Mouse (Mus musculus): Measurements from ENCODE around the gene Cphx1. TPM values are rescaled to one million over a fixed set of nuclear protein-coding genes. Genes with fewer than 3 reads are reported as not detected.
"Not testable (repeated sequence)": the region's sequence is repeated elsewhere in the genome, so short reads cannot be mapped to it uniquely, and the experiment has no call there.

Cphx1 gene
- polyA plus RNA-seq (2015; fragmentation: Nextera tagmentation; extraction: Ambion mirVana): not detected in 2 replicates

DNA sequence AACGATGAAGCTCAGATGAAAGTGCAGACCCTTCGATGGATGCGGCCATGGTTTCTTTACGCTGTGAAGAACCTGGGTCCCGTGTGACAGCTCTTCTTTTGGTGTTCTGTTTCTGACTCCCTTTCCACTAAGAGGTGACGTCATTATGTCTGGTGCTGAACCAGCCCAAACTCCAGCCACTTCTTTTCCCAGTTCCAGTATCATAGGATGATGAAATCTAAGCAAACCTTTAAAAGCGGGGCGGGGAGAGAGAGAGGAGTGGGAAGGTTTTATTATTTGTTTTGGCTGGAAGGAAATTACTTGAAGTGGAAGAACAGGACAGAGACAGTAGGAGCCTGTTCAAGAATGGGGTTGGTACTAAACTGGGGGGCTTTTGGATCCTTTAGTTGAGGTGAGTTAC, at the start of gene Cphx1:
Gene Cphx1, plus strand, starts transcription at position 301 of the 400 bp plus-strand sequence.
- H3K4me2 ChIP-seq; H3K36me3 ChIP-seq; H3K9ac ChIP-seq; ATAC-seq (ENCODE audit: low FRiP score, low read depth); H3K27ac ChIP-seq (replicated peaks); H3K9me3 ChIP-seq; H3K4me3 ChIP-seq; H3K27me3 ChIP-seq; H3K4me1 ChIP-seq (replicated peaks): not testable (repeated sequence)
- WGBS: no CpG with 5 or more reads among the region's 8 CpGs

DNA sequence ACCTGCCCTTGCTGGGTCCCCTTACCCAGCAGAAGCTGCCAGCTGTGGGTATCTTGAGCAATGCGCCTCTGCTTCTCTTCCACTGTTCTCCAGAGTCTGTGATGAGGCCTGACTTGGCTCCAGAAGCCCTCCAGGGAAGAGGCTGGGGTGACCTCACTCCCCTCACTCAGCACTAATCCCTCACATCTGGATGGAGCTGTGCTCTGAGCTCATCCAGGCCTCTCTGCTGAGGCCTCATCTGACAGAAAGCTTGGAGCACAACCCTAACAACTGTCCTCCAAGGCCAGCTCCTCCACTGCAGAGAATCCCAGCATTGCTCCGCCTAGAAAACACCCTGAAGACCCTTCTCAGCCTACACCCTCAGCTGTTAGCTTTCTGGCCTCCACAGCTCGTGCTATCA, 43.5 kb upstream of the Cphx1 start:
- H3K27ac ChIP-seq (replicated peaks); H3K4me1 ChIP-seq (replicated peaks); H3K4me2 ChIP-seq; H3K9ac ChIP-seq; H3K27me3 ChIP-seq; H3K4me3 ChIP-seq; H3K36me3 ChIP-seq; H3K9me3 ChIP-seq; ATAC-seq (ENCODE audit: low FRiP score, low read depth): not testable (repeated sequence)
- no CpG with 5 or more reads among the region's 3 CpGs for WGBS

DNA sequence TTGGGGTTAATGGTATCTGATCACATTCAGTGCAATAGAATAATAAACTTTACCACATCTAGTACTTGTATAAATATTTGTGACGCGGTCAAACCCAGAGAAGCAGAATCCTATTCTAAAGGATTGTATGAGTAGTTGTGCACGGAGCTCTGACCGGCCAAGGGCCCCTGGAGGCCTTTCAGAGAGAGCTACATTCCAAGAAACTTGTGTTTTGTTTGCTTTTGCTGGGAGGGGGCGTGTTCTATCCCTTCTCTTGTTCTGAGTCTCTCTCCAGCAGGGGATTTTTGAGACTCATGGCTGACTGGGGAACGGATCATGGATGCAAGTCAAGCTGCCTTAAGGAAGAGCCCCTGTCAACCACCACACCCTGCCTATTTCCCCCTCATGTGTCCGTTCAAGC, 42.4 kb upstream of the Cphx1 start:
- H3K27me3 ChIP-seq; H3K4me2 ChIP-seq; H3K27ac ChIP-seq (replicated peaks); H3K36me3 ChIP-seq; H3K4me3 ChIP-seq; H3K9me3 ChIP-seq; H3K4me1 ChIP-seq (replicated peaks); ATAC-seq (ENCODE audit: low FRiP score, low read depth); H3K9ac ChIP-seq: not testable (repeated sequence)
- no CpG with 5 or more reads among the region's 7 CpGs for WGBS

DNA sequence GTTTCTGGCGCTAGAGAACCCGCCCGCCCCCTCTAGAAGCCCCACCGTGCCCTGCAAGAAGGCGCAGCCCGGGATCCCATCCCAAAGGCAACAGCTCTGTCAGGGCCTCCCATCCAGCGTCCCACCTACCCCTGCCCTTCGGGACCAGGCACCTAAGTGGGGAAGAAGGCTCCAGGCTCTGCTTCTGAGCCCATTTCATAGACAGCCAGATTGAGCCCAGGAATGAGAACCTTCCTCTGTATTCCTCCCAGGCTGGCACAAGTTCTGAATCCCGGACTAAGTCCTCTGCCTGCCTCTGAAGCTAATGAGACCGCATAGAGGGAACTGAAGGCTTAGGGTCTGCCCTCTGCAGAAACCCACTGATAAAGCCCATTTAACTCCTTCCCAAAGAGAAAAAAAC, 35.1 kb upstream of the Cphx1 start, which contains the start of gene Plac9a:
Gene Plac9a, minus strand, starts transcription at position 101 of the 400 bp plus-strand sequence.
- not testable (repeated sequence) for H3K4me1 ChIP-seq (replicated peaks); H3K9me3 ChIP-seq; ATAC-seq (ENCODE audit: low FRiP score, low read depth); H3K9ac ChIP-seq; H3K4me2 ChIP-seq; H3K27me3 ChIP-seq; H3K27ac ChIP-seq (replicated peaks); H3K36me3 ChIP-seq; H3K4me3 ChIP-seq
- WGBS: no CpG with 5 or more reads among the region's 10 CpGs

DNA sequence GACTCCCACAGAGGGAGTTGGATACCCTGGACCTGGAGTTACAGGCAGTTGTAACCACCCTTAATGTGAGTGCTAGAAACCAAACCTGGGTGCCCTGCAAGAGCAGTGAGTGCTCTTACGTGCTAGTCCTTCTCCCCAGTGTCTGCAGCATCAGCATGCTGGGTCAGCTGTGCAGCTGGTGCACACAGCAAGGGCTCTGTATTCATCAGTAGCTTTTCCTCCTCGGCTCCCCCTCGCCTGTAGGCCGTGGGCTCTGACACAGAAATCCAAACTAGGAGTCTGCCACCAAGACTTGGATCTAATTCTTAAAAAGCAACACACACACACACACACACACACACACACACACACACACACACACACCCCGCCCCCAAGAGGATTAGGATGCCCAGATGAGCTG, 32.9 kb upstream of the Cphx1 start:
- H3K9ac ChIP-seq; H3K4me1 ChIP-seq (replicated peaks); H3K4me3 ChIP-seq; H3K27me3 ChIP-seq; H3K36me3 ChIP-seq; H3K9me3 ChIP-seq; H3K27ac ChIP-seq (replicated peaks); ATAC-seq (ENCODE audit: low FRiP score, low read depth); H3K4me2 ChIP-seq: not testable (repeated sequence)
- 40% methylated on average over 1 of the region's 5 CpGs for WGBS

DNA sequence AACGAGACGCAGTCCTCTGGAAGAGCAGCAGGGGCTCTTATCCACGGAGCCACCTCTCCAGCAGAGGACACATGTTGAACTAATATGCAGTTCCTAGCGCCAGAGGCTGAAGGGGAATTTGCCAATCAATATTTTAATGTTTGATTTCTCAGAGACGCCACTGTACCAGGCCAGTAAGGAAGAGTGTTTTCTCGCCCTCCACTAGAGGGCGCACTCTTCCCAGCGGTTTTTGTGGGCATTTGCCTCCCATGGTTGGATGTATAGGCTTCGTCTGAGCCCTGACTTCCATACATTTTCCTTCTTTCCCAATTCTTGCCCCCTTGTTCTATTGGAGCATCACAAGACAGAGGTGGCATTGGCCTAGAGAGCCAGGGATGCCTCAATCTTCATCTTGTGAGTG, 30.8 kb upstream of the Cphx1 start:
- not testable (repeated sequence) for H3K27me3 ChIP-seq; ATAC-seq (ENCODE audit: low FRiP score, low read depth); H3K4me1 ChIP-seq (replicated peaks); H3K9me3 ChIP-seq; H3K9ac ChIP-seq; H3K36me3 ChIP-seq; H3K4me3 ChIP-seq; H3K27ac ChIP-seq (replicated peaks); H3K4me2 ChIP-seq
- no CpG with 5 or more reads among the region's 9 CpGs for WGBS

DNA sequence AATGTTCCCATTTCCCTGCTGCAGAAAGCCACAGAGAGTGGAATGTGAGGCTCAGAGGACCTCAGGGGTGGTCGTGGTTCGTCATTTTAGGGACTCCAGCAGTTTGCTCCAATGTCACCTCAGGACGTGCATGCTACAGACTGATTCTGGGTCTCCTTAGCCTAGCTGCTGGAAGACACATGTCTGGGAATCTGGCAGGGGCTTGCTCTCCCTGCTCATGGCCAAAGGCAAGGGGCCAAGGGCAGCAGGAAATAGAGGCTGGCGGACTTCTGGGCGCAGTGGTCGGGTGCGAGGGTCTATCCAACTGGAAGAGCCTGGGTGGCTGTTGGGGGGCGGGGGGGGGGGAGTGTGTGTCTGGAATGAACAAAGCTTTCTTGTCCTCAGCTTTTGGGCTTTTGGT, 29.1 kb upstream of the Cphx1 start:
- ATAC-seq (ENCODE audit: low FRiP score, low read depth); H3K27ac ChIP-seq (replicated peaks); H3K36me3 ChIP-seq; H3K4me1 ChIP-seq (replicated peaks); H3K9me3 ChIP-seq; H3K27me3 ChIP-seq; H3K4me3 ChIP-seq; H3K4me2 ChIP-seq; H3K9ac ChIP-seq: not testable (repeated sequence)
- no CpG with 5 or more reads among the region's 8 CpGs for WGBS

DNA sequence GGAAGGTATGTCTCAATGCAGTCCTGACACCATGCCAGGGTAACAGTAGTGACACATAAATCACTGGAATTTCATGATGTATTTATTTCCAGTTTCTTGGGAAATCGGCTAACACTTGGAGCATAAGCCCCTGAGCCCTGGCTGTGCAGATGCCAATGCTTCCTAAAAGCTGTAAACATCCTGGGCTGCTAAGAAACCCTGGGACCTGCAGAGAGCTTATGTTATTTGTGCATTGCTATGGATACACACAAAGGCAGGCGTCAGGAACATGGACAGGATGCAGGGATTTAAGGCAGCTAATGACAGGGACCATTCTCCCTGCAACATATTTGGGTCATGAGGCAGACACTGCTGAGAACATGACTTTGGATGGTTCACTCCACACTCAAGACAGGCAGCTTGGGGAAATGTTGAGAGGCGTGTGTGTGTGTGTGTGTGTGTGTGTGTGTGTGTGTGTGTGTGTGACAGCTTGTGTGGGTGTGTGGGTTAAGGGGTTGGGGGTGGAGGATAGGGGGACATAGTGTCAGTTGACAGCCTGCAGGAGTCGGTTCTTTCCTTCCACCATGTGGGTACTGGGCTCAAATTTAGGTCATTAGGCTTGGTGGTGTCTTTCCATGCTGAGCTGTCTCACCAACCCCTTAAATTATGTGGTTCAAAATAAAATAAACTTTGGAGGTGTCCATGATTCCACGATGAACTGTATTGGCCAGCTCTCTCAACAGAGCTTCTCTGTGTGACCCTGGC, 19.5 kb upstream of the Cphx1 start:
- H3K4me2 ChIP-seq; H3K27ac ChIP-seq (replicated peaks); ATAC-seq (ENCODE audit: low FRiP score, low read depth); H3K9ac ChIP-seq; H3K36me3 ChIP-seq; H3K4me1 ChIP-seq (replicated peaks); H3K27me3 ChIP-seq; H3K4me3 ChIP-seq; H3K9me3 ChIP-seq: not testable (repeated sequence)
- WGBS: no CpG with 5 or more reads among the region's 5 CpGs

DNA sequence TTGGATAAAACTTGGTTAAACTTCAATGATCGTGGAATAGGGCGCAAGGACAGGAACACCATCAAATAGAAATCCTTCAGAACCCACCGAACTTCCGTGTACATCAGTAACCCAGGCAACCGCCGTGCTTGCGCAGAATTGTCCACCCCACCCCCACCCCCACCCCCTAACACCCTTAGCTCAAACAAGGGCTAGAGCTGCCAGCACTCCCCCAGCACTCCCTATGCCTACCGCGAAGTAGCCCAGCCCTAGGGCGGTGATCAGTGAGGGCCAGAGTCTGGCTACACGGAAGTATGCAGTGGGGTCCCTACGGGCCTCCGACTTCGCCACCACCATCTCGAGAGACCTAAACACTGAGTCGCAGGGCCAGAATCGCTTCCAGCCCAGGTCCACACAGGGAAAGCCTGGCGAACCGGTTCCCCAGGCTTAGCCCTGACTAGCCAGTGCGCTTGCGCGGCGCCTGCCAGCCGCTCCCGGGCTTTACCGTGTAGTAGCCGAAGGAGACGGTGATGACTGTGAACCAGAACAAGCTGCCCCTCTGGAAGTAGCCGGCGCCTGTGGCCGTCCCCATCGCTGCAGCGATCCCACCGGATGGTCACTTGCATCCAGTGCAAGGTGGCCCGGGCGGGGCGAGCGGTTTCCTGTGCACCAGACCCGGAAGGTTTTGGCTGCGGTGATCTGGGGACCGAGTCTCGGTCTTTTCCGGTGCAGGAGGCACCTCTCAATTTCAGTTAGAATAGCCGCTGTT, 11.1 kb upstream of the Cphx1 start:
- H3K9ac ChIP-seq; H3K9me3 ChIP-seq; H3K36me3 ChIP-seq; H3K4me1 ChIP-seq (replicated peaks); H3K4me2 ChIP-seq; H3K27ac ChIP-seq (replicated peaks); H3K4me3 ChIP-seq; H3K27me3 ChIP-seq: not testable (repeated sequence)
- peak; percentile 92 for ATAC-seq (ENCODE audit: low FRiP score, low read depth)
- WGBS: no CpG with 5 or more reads among the region's 44 CpGs

DNA sequence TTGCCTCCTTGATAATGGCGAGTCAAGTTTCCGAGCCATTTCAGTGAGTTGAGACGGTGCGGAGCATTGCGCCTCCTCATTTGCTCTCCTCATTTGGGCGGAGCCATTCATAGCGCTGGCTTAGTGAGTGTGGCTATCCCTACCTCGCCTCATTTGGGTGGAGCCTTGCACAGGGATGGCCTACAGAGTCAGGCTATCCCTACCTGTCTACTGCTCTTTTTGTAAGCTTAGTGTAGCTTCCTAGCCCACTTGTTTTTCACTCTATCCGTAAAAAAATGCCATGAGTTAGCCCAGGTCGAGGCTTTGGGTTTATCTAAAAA, 10.6 kb upstream of the Cphx1 start, which contains the start of gene Tmem254a:
Gene Tmem254a, minus strand, starts transcription at position 111 of the 320 bp plus-strand sequence.
- H3K4me1 ChIP-seq (replicated peaks); H3K27ac ChIP-seq (replicated peaks); H3K9me3 ChIP-seq; H3K4me2 ChIP-seq; H3K4me3 ChIP-seq; H3K27me3 ChIP-seq; H3K36me3 ChIP-seq; H3K9ac ChIP-seq: not testable (repeated sequence)
- ATAC-seq (ENCODE audit: low FRiP score, low read depth): peak; percentile 87; the same call in 1 of the 2 replicates
- no CpG with 5 or more reads among the region's 10 CpGs for WGBS

DNA sequence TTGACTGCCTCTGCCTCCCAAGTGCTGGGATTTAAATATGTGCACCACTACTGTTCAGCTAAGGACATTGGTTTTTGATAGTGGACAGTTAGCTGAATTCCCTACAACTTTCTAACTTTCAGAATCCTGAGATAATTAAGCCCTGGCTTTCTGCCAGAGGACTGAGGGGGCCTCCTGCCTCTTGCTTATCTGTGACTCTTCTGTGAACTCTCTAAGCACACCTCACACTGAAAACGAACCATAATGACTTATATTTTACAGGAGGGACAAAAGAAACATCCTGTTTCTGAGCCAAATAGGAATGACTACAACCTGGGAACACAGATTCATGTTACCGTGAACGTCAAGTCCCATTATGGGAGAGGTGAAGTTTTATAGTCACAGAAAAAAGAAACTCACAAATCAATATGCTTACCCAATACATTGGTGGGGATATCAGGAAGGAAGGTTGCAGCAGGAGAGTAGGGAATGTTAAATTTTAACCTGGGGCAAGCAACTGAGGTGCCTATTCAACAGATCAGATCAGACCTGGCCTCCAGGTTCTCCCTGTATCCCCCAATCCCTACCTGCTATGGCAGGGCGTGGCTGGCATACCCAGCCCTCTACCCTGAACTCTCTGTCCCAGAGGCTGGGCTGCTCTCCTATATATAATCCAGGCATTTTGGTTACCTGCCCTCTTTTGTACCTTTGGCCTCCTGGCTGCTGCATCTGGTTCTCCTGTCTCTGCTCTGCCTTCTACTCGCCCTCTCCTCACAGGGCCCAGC, 1.1 kb upstream of the Cphx1 start:
- not testable (repeated sequence) for ATAC-seq (ENCODE audit: low FRiP score, low read depth); H3K36me3 ChIP-seq; H3K9ac ChIP-seq; H3K27me3 ChIP-seq; H3K27ac ChIP-seq (replicated peaks); H3K9me3 ChIP-seq; H3K4me3 ChIP-seq; H3K4me1 ChIP-seq (replicated peaks); H3K4me2 ChIP-seq
- WGBS: no CpG with 5 or more reads among the region's 5 CpGs

DNA sequence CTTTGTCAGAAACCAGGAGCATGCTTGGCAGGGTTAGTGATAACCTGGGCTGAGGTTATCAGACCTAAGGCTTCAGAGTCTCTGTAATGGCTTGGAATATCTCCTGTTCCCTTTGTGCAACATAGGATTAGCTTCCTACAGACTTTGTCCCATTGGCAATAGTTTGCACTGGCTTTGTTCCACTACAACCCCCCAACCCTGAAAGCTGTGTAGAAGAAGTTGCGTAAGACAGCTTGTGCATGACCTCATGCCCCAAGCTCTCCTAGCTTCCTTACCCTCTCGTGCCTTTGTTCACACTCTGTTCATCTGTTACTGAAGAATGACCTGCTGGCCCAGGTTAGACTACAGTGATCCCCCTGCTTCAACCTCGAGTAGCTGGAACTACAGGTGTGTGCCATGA, 19.8 kb downstream of the Cphx1 start:
- not testable (repeated sequence) for H3K27ac ChIP-seq (replicated peaks); H3K4me3 ChIP-seq; H3K36me3 ChIP-seq; H3K9ac ChIP-seq; ATAC-seq (ENCODE audit: low FRiP score, low read depth); H3K27me3 ChIP-seq; H3K4me2 ChIP-seq; H3K9me3 ChIP-seq; H3K4me1 ChIP-seq (replicated peaks)
- WGBS: no CpG with 5 or more reads among the region's 3 CpGs
